Mouse (Mus musculus) hematopoietic stem cell, adult 5-6 weeks (primary cell): ENCODE measurements around the gene Setmar. TPM values are rescaled to one million over a fixed set of nuclear protein-coding genes. Genes with fewer than 3 reads are reported as not detected.

Source experiments
- ATAC-seq, 2 experiments: fragments of 125-278 bp in 1 of 2; replicated peaks in 1 of 2; 2 replicates each; pipeline ENCODE4 v1.8.0; 2016 to 2017; ENCODE audit warnings: inconsistent platforms in 2 of 2, mild to moderate bottlenecking in 2 of 2, moderate number of reproducible peaks in 2 of 2, low read depth in 1 of 2, moderate TSS enrichment in 1 of 2; ENCODE audit not compliant: low FRiP score in 2 of 2, poor library complexity in 2 of 2, severe bottlenecking in 2 of 2, insufficient read depth in 1 of 2, low TSS enrichment in 1 of 2
- total RNA-seq: library from RNA; stranded (forward); fragments of 172-1452, 232-1000 nt; gene quantifications from 2 replicates; pipeline ENCODE4 v1.2.3, GENCODE M21; 2017

Gene Setmar
- 3.7 and 5.1 TPM in 2 replicates for total RNA-seq

GRCm38 (mm10) chr6:108064918-108065526 is at the start of gene Setmar:
TSS of gene Setmar (plus strand) at chr6:108065045.
- ATAC-seq = peak; percentile 95 to 97

GRCm38 (mm10) chr6:108021646-108022045 is 43.2 kb upstream of the Setmar start:
- no peak for ATAC-seq

GRCm38 (mm10) chr6:108055041-108055440 is 9.8 kb upstream of the Setmar start:
- ATAC-seq = peak; percentile 77 to 78; a peak in 3 of 4 replicates

GRCm38 (mm10) chr6:108055946-108056345 is 8.9 kb upstream of the Setmar start:
- peak; percentile 85 to 95 for ATAC-seq

GRCm38 (mm10) chr6:108057353-108057752 is 7.5 kb upstream of the Setmar start:
- no peak for ATAC-seq

- no peak for ATAC-seq
These were observed 6.8 kb upstream of the Setmar start for GRCm38 (mm10) chr6:108058066-108058465.

GRCm38 (mm10) chr6:108061121-108061520 is 3.7 kb upstream of the Setmar start:
- no peak for ATAC-seq

- ATAC-seq = peak; percentile 19 to 52
These were observed 738 bp downstream of the Setmar start for GRCm38 (mm10) chr6:108065583-108065982.

GRCm38 (mm10) chr6:108070947-108071346 is 6.1 kb downstream of the Setmar start:
- no peak for ATAC-seq

- ATAC-seq = no peak
These were observed 8.2 kb downstream of the Setmar start for GRCm38 (mm10) chr6:108073071-108073470.

- ATAC-seq = no peak
These were observed 9.1 kb downstream of the Setmar start for GRCm38 (mm10) chr6:108073931-108074330.

GRCm38 (mm10) chr6:108074624-108075023 is 9.8 kb downstream of the Setmar start:
- no peak for ATAC-seq

- no peak for ATAC-seq
These were observed 11.0 kb downstream of the Setmar start for GRCm38 (mm10) chr6:108075857-108076256.

GRCm38 (mm10) chr6:108091296-108091695 is 26.5 kb downstream of the Setmar start:
- no peak for ATAC-seq

GRCm38 (mm10) chr6:108092646-108093045 is 27.8 kb downstream of the Setmar start:
- ATAC-seq = no peak

GRCm38 (mm10) chr6:108093449-108093848 is 28.6 kb downstream of the Setmar start:
- no peak for ATAC-seq

GRCm38 (mm10) chr6:108095445-108095844 is 30.6 kb downstream of the Setmar start:
- ATAC-seq = no peak

- ATAC-seq = peak; percentile 98
These were observed 33.5 kb downstream of the Setmar start for GRCm38 (mm10) chr6:108098171-108098845.

GRCm38 (mm10) chr6:108098846-108099217 is 34.0 kb downstream of the Setmar start:
- no peak for ATAC-seq
